10 mouse cellular contexts compared by ENCODE assay signal in genomic region chr9:61537316-61538189, GRCm38 (mm10).
DNase-seq lines count a peak whose midpoint lies in the region; ATAC-seq and TF ChIP-seq lines count a peak whose summit lies in the region.
"Had no signal": no experiment of that assay in that cellular context is flagged by ENCODE, and none has a peak within 500 bp of the region (broad histone marks: within the 10 kb centered on the region; RNA-seq: fewer than 3 reads in every experiment).

No protein-coding gene starts in this region.

- H3K4me2 ChIP-seq in forebrain, embryonic 11.5 days (ENCODE audit: low read depth, low read length, severe bottlenecking) = no peak overlapping the region
- H3K4me2 ChIP-seq in intestine, postnatal 0 days (replicated peaks; ENCODE audit: low read depth) = no peak overlapping the region; the same call in 1 of the 2 replicates
- peak overlapping the region; percentile 43 for H3K4me2 ChIP-seq in neural tube, embryonic 12.5 days (replicated peaks)
- H3K4me2 ChIP-seq: liver, embryonic 12.5 days had no signal

- H3K27ac ChIP-seq in forebrain, embryonic 11.5 days (ENCODE audit: low read depth, low read length) = no peak overlapping the region
- peak overlapping the region; percentile 41 for H3K27ac ChIP-seq in intestine, postnatal 0 days (ENCODE audit: low read depth, low read length)
- no peak overlapping the region for H3K27ac ChIP-seq in neural tube, embryonic 12.5 days
- H3K27ac ChIP-seq: liver, embryonic 12.5 days had no signal

- peak; percentile 18 for DNase-seq in kidney, postnatal 10 days
- no peak for DNase-seq in kidney, adult 11 months
- DNase-seq in forebrain, embryonic 11.5 days (ENCODE audit: low spot score) = peak; percentile 77
- DNase-seq in left cerebral cortex, postnatal 10 days (ENCODE audit: extremely low spot score in 1 of 2, low spot score in 2 of 2) = no peak

- no peak overlapping the region for H3K9ac ChIP-seq in forebrain, embryonic 11.5 days (ENCODE audit: low read length)
- peak overlapping the region; percentile 37; the same call in 1 of the 2 replicates for H3K9ac ChIP-seq in intestine, postnatal 0 days (ENCODE audit: low read depth, low read length)
- no peak overlapping the region for H3K9ac ChIP-seq in neural tube, embryonic 12.5 days
- H3K9ac ChIP-seq: liver, embryonic 12.5 days had no signal

- no peaks in the 10 kb centered on the region for H3K36me3 ChIP-seq in forebrain, embryonic 11.5 days (ENCODE audit: control insufficient read depth, insufficient read depth, low read length)
- no peaks in the 10 kb centered on the region for H3K36me3 ChIP-seq in intestine, postnatal 0 days (ENCODE audit: control insufficient read depth, insufficient read depth)
- no peaks in the 10 kb centered on the region for H3K36me3 ChIP-seq in neural tube, embryonic 12.5 days
- H3K36me3 ChIP-seq: liver, embryonic 12.5 days had no signal

- no peaks in the 10 kb centered on the region; the same call in 1 of the 2 replicates for H3K9me3 ChIP-seq in forebrain, embryonic 11.5 days (ENCODE audit: control insufficient read depth, low read length)
- H3K9me3 ChIP-seq in intestine, postnatal 0 days (ENCODE audit: control insufficient read depth) = no peaks in the 10 kb centered on the region
- no peaks in the 10 kb centered on the region; the same call in 1 of the 2 replicates for H3K9me3 ChIP-seq in neural tube, embryonic 12.5 days

- H3K4me3 ChIP-seq in forebrain, embryonic 11.5 days (ENCODE audit: low read depth, low read length) = no peak overlapping the region
- H3K4me3 ChIP-seq in intestine, postnatal 0 days (ENCODE audit: low read depth, low read length) = no peak overlapping the region
- H3K4me3 ChIP-seq in neural tube, embryonic 12.5 days = no peak overlapping the region
- H3K4me3 ChIP-seq: liver, embryonic 12.5 days had no signal

- intact Hi-C loops in left cerebral cortex, postnatal 10 days (cut with DNase I) = no loop called here

- TF ChIP-seq CTCF in intestine, postnatal 0 days (IDR thresholded peaks at IDR 0.05; ENCODE audit: low read depth) = no peak

- peaks cover 3% of the 10 kb centered on the region; the same call in 1 of the 2 replicates for H3K4me1 ChIP-seq in forebrain, embryonic 11.5 days (replicated peaks; ENCODE audit: control insufficient read depth, insufficient read depth, low read length)
- peaks cover 3% of the 10 kb centered on the region; the same call in 1 of the 2 replicates for H3K4me1 ChIP-seq in intestine, postnatal 0 days (replicated peaks; ENCODE audit: control insufficient read depth, insufficient read depth, low read length)
- peaks cover 16% of the 10 kb centered on the region for H3K4me1 ChIP-seq in neural tube, embryonic 12.5 days
- H3K4me1 ChIP-seq: liver, embryonic 12.5 days had no signal

- no peaks in the 10 kb centered on the region for H3K27me3 ChIP-seq in forebrain, embryonic 11.5 days (ENCODE audit: control insufficient read depth, insufficient read depth, low read length)
- no peaks in the 10 kb centered on the region for H3K27me3 ChIP-seq in intestine, postnatal 0 days (replicated peaks; ENCODE audit: control insufficient read depth, insufficient read depth, low read length)
- no peaks in the 10 kb centered on the region for H3K27me3 ChIP-seq in neural tube, embryonic 12.5 days (replicated peaks)
- H3K27me3 ChIP-seq: CH12.LX had no signal

- WGBS in forebrain, embryonic 11.5 days = 11% methylated on average over 20 of the region's 22 CpGs
- 16% methylated on average over 16 of the region's 22 CpGs for WGBS in intestine, postnatal 0 days
- WGBS in neural tube, embryonic 12.5 days = 16% methylated on average over 18 of the region's 22 CpGs

- no peak; the same call in 1 of the 2 replicates for ATAC-seq in forebrain, embryonic 11.5 days (replicated peaks; ENCODE audit: low FRiP score)
- ATAC-seq in intestine, postnatal 0 days = peak; percentile 75
- ATAC-seq in neural tube, embryonic 12.5 days (ENCODE audit: low FRiP score, low read depth) = no peak
- ATAC-seq in CD4-positive, CD25-positive, alpha-beta regulatory T cell, adult 4 months = no peak
- no peak for ATAC-seq in megakaryocyte progenitor cell, adult 5-6 weeks (replicated peaks; ENCODE audit: poor library complexity)
- ATAC-seq: liver, embryonic 12.5 days had no signal

Comparison
In these comparisons a context has a peak if more than half of its experiments do, and no peak if none do; other contexts are left out.
1. DNase-seq: peak in kidney, postnatal 10 days (single experiment) and forebrain, embryonic 11.5 days (single experiment); none in kidney, adult 11 months (single experiment) and left cerebral cortex, postnatal 10 days (0 of 2).